Mouse (Mus musculus) megakaryocyte, embryonic 14.5 days (primary cell): ENCODE results near the gene 4930579F01Rik.

Experiments used
- FLI1 ChIP-seq: IDR thresholded peaks from 2 replicates; pipeline ENCODE4 v1.6.1; 2012; ENCODE audit warnings: low read length, inconsistent platforms, mixed read lengths
- GATA1 ChIP-seq: IDR thresholded peaks from 3 replicates; pipeline ENCODE4 v1.6.1; 2012; ENCODE audit warnings: mixed read lengths, low read length, inconsistent platforms, borderline replicate concordance

DNA sequence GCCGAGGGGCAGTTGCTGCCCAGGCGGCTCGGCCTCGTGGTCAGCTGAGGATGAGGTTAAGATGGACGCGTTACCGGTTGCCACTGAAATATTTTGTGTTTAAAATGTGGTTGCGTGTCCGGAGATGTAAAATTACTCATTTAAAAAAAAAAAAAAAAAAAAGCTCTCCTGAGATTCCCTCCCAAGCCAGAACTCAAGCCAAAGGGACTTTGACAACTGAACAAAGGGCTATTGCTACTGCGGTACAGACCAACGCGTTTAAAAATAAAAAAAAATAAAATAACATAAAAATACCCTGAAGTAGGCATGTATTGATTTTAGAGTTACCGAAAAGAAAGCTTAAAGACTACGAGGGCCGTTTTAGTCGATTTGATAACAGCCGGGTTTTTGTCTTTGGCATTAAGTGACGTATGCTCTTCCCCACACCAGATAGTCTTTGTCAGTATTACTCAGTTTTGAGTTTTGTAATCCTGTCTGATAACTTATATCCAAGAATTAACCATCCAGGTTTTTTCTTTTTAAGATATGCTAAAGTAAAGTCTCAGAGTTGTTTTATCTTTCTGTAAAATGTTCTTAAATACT lies 49.5 kb downstream of the 4930579F01Rik start:
- TF ChIP-seq GATA1 = no peak
- TF ChIP-seq FLI1 = no peak
